Mouse (Mus musculus) thymus, adult 18-20 months (tissue): ENCODE results near the gene Rbm15.
"Not testable (repeated sequence)": the region's sequence is repeated elsewhere in the genome, so short reads cannot be mapped to it uniquely, and the experiment has no call there.

ENCODE experiments used
- DNase-seq, 2 experiments: peaks; one replicate each; pipeline ENCODE4 v3.0.0; 2022; ENCODE audit warnings: mixed read lengths in 2 of 2

Rbm15 gene

DNA sequence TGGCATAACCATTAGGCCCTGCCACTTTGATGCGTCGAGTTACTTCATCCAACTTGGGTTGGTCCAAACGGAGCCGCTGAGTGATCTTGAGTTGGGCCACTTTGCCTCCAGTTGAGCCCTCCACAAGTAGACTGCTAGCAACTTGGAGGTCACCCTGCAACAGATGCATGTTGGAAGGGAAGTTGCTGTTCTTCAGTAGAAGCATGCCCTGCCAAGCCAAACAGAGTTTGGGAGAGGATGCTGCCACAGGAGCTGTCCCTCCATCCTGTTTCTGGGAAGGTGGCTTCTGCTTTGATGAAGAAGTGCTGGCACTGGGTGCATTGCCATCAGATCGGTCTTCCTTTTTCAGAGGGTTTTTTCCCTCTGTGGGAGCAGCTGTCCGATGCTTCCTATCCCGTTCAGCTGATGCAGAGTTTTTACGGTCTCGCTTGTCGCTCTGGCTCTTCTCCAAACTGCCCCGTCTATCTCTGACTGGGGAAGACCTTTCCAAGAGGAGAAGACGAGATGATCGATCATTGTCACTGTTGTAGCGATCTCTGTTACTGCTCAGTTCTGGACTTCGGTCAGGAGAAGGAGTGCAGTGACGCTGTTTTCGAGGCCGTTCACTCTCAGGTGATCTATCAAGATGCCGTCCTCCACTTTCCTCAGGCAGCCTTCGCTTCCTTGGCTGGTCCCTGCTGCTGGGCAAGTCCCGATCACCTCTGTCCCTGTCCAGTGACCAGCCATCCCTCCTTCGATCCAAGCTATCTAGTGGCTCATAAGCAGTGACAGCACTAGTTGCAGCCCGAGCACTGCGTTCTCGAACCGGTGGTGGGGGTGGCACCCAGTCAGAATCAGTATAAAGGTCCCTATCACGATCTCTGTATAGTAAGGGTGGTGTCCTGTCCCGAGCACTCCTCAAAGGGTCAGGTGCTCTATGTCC lies 2.7 kb downstream of the Rbm15 start:
- DNase-seq: peak in 1 of 2 experiments; percentile 6

DNA sequence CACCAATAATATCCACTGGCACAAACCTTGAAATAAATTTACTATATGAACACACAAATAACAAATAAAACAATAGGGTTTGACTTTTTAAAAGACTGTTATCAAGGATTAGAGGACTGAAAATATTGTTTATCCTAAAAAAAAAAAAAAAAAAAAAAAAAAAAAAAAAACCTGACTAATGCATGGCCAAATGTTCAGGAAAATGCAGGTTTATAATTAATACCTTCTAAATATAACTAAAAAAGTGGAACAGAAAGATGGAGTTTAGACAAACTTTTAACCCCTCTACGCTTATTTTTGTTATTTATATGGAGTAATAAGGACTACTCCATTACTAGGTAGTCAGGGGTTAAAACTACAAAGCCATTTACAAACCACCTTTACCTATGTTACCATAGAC lies 7.0 kb downstream of the Rbm15 start:
- DNase-seq: no peak

DNA sequence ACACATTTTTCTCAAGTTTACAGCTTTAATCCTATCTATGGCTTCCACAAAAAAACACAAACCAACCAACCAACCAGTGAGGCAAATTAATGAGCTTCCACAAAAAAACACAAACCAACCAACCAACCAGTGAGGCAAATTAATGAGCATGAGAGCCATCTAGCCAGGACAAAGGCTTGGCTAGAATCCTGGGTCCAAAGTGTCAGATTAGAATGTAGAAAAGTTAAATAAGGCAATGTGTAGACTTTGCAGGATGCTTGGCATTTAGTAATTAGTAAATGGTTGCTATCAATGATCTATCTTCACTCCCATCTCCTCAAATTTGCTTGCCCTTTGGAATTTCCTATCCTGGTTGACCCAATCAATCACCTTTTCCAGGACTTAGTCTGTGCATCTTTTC lies 11.7 kb downstream of the Rbm15 start:
- no peak for DNase-seq

DNA sequence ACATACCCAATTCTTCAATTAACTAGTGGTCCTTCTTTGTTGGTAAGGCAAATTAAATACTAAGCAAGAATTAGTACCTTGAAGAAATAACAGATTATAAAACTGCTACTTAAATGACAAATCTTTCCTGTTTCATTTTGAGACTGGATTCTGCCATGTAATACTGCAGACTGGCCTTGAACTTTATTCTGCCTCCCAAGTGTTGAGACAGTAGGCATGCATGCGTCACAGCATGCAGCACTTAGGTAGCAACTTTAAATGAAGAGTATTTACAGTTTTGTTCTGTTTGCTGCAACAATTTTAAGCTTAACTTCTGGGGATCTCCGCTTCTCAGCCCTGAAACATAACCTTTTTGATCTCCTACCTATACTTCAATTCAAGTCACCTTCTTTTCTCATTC lies 12.3 kb downstream of the Rbm15 start:
- no peak for DNase-seq

DNA sequence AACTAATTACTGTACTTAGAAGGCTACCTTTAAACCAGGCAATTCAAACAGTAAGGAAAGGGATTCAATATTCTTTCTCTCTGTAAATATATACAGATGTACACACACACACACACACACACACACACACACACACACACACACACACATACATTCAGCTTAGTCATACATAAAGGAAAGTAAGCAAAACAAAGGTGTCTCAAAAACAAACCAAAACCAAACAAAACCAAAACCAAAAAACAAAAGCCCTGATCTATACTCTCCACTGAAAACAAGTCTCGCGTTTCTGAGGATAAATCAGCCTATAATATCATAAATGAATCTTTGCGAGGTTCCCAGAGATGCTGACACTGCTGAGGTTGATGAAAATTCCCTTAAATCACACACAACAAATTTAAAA lies 16.1 kb downstream of the Rbm15 start:
- no peak for DNase-seq

DNA sequence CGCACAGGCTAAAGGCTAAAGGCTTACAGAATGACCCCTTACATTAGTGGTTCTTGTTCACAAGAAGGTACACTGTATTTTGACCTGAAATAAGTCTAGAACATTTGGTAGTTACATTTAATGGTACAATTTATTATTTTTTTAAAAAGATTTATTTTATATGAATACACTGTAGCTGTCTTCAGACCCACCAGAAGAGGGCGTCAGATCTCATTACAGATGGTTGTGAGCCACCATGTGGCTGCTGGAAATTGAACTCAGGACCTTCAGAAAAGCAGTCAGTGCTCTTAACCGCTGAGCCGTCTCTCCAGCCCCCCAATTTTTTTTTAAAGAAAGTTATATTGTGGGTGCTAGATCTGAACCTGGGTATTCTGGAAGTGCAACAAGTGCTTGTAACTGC lies 36.6 kb downstream of the Rbm15 start:
- not testable (repeated sequence) for DNase-seq

DNA sequence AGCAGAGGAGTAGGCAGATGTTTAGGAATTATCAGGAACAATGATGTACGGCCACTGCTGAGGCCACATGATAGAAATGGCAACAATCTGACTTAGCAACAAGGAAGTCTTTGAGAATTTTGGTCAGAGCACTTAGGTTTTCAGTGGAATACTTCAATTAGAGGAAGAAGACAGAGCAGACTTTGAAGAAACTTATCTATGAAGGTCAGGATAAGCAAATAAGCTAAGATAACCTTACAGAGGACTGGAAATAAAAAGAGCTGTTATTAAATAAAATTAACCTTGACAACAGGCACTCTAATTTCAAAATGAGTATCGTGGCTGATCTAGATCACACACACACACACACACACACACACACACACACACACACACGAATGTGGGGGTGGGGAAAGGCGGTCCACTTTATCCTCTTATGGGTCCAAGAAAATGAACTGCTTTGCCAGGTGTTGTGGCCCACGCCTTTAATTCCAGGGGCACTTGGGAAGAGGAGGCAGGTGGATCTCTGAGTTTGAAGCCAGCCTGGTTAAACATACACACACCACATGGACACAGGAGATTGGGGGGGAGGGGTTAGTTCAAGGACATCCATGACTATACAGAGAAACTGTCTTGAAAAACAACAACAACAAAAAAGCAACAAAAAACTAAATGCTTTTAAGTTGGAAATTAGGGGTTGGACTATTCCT lies 37.7 kb downstream of the Rbm15 start:
- no peak for DNase-seq

DNA sequence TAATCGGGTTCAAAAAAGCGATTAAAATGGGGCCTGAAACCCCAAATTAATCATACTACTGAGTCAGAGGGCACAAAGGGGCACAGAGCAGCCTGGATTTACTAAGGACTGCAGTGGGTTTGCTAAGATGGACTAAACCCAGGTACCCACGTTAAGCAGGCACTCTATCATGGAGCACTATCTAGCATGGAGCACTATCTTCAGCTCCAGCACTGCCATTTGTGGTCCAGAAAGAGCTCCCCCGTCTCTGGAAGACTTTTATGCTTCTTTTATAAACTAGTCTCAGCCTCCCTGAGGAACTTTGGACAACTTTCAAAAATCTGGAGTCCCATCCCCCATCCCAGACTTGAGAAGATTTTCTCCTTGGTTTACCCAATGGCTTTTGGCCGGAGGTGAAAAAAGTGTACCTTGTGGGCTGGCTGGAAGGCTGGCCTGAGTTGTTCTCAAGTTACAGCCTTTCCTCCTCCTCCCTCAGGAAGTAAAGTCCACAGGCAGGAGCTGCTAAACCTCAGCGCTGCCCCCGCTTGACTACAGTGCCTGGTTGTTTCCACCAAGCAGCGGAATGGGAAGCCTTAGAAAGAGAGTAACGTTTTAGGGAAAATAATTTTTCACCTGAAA lies 42.6 kb downstream of the Rbm15 start, which contains the start of gene Slc16a4:
Slc16a4 (plus strand) TSS at position 467 of the 618 bp plus-strand sequence.
- DNase-seq: no peak

DNA sequence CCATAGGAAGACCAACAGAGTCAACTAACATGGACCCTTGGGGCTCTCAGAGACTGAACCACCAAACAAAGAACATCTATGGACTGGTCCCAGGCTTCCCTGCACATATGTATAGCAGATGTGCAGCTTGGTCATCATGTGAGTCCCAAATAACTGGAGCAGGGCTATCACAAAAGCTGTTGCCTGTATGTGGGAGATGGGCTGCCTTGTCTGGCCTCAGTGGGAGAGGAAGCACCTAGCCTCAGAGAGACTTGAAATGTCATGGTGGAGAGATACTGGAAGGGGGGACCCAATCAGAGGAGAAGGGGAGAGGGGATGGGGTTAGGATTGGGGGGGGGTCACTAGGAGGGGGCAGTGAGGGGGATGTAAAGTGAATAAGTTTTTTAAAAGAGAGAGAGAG lies 46.1 kb downstream of the Rbm15 start:
- DNase-seq: no peak

DNA sequence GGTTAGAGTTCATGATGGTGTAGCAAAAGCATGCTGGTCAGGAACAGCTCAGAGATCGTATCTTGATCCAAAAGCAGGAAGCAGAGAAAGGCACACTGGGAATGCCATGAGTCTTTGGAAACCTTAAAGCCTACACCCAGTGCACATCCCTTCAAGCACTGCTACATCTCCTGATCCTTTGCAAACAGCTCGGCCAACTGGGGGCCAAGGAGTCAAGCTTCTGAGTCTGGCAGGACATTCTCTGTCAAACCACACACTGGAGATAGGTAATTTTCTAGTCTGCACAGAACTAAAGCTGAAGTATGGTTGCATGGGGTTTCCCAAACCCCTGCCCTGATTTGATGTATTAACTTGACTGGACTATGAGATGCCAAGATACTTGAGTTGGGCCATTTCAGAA lies 47.4 kb downstream of the Rbm15 start:
- no peak for DNase-seq

DNA sequence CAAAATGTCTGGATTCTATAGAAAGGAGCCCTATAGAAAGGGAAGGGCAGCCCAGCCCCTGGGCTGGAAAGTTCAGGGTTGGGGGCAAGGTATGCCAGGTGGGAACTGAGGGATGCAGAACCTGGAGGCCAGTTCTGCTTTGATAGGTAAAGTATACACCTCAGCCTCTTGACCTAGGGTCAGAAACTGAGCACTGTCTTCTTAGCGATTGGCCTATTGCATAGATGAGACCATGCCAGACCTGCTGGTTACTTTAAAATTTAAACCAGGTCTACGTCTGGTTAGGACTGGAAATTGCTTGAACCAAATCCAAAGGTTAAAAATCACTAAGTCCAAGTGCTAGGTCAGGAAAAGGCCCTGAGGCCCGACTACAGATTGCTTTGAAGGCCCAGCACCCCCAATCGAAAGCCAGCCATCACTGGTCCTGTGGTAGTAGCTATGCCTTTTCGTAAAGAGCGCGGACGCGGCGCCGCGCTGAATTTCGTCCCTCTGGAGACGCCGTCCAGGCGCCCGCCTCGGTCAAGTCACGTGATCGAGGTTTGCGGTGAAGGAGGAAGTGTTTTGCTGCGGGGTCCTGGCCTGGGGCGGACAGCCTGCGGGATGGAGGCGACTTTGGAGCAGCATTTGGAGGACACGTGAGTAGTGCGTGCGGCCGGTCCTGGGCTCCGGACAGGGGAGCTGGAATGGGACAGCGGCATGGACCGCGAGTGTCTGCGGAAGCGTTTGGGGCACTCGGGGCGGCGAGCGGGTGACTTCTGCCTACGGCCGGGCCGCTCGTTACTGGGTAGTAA lies 54.8 kb downstream of the Rbm15 start, which contains the start of gene Lamtor5:
Lamtor5 (plus strand) TSS at position 380 of the 791 bp plus-strand sequence.
- peak; percentile 78 to 83 for DNase-seq

DNA sequence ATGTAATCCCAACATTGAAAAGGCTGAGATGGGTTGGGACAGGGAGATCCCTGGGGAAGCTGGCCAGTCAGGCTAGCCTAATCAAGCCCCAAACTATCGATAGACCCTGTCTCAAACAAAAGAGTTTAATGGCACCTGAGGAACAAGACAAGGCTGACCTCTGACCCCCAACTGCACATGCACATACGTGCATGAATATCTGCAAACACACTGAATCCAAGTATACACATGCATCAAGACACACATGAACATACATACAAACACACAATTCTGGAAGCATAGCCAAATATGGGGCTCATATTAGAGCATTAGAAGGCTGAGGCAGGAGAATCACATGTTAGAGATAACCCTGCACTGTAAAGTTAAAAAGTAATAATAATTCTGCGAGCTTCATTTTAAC lies 56.8 kb downstream of the Rbm15 start:
- DNase-seq: no peak

DNA sequence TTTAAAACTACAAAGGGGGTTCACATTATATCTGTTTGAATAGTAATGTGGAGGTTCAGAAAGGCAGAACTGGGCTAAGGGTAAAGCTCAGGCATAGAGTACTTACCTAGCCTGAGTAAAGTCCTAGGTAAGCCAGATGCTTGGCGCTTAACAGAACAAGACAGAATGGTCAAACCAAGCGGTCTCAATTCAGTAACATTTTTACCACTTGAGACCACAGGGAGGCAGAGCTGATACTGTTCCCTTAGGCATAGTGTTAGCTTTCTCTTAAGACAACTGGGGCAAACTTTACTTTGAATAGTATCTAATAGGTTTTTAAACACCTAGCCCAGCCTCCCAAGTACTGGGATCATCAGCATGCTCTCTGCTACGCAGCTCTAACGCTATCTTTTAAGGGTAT lies 57.5 kb downstream of the Rbm15 start:
- no peak for DNase-seq
